Mouse (Mus musculus) neural tube, embryonic 13.5 days (tissue): ENCODE results near the gene Calhm6. TPM values are rescaled to one million over a fixed set of nuclear protein-coding genes. Genes with fewer than 3 reads are reported as not detected.

Source experiments
- ATAC-seq: fragments of 200-750 bp; cut with Nextera tagmentation; 2 replicates; pipeline ENCODE4 v1.8.0; 2017; ENCODE audit warnings: low read depth, mild to moderate bottlenecking, moderate TSS enrichment, moderate library complexity
- H3K27ac ChIP-seq: fragments of 300-500 bp; sonication (generic); replicated peaks from 2 replicates; pipeline ENCODE4 v1.5.1; 2015; ENCODE audit warnings: moderate library complexity, mild to moderate bottlenecking, inconsistent platforms
- H3K27me3 ChIP-seq: fragments of 300-500 bp; sonication (generic); 2 replicates; pipeline ENCODE4 v1.6.1; 2015; ENCODE audit warnings: mild to moderate bottlenecking, inconsistent platforms
- H3K36me3 ChIP-seq: fragments of 300-500 bp; sonication (generic); 2 replicates; pipeline ENCODE4 v1.6.1; 2015; ENCODE audit warnings: mild to moderate bottlenecking, inconsistent platforms
- H3K4me1 ChIP-seq: fragments of 300-500 bp; sonication (generic); replicated peaks from 2 replicates; pipeline ENCODE4 v1.6.1; 2015; ENCODE audit warnings: inconsistent platforms
- H3K4me2 ChIP-seq: fragments of 300-500 bp; sonication (generic); 2 replicates; pipeline ENCODE4 v1.6.1; 2015; ENCODE audit warnings: inconsistent platforms, mild to moderate bottlenecking, moderate library complexity
- H3K4me3 ChIP-seq: fragments of 300-500 bp; sonication (generic); 2 replicates; pipeline ENCODE4 v1.5.1; 2015; ENCODE audit warnings: mild to moderate bottlenecking, inconsistent platforms
- H3K9ac ChIP-seq: fragments of 300-500 bp; sonication (generic); 2 replicates; pipeline ENCODE4 v1.6.1; 2015; ENCODE audit warnings: moderate library complexity, mild to moderate bottlenecking, inconsistent platforms
- H3K9me3 ChIP-seq: fragments of 300-500 bp; sonication (generic); 2 replicates; pipeline ENCODE4 v1.6.1; 2016; ENCODE audit warnings: inconsistent platforms
- WGBS: fragments of 180-500 bp; shearing (Covaris S2); methylation state at CpG from one replicate; pipeline ENCODE4 v1.1.7; 2015; 5-methylcytosine and 5-hydroxymethylcytosine counted together
- polyA plus RNA-seq: library from polyadenylated mRNA; unstranded; fragments of >200 nt; fragmentation: Nextera tagmentation; extraction: Ambion mirVana; gene quantifications from 2 replicates; pipeline ENCODE4 v1.2.1, GENCODE M21; 2015

Gene Calhm6
- polyA plus RNA-seq, 1 experiment from 2014 or later: 0.24 TPM

GRCm38 (mm10) chr10:34095147-34095546 is 32.6 kb downstream of the Calhm6 start:
- ATAC-seq: no peak
- Histone ChIP-seq H3K27me3 (no peaks in the 10 kb centered on the region), H3K9ac (no peak overlapping the region)

GRCm38 (mm10) chr10:34091888-34092287 is 35.9 kb downstream of the Calhm6 start:
- Histone ChIP-seq H3K9me3 (no peaks in the 10 kb centered on the region), H3K4me3 (no peak overlapping the region), H3K4me1 (0 out of 2 replicates have a peak, but pooled peaks cover 6% of the 10 kb centered on the region), H3K27me3 (no peaks in the 10 kb centered on the region), H3K36me3 (no peaks in the 10 kb centered on the region), H3K9ac (no peak overlapping the region), H3K27ac (no peak overlapping the region), H3K4me2 (no peak overlapping the region)
- ATAC-seq: no peak
- WGBS: 80% methylated on average over 5 of the region's 5 CpGs

More at GRCm38 (mm10) chr10:34095147-34095546, 32.6 kb downstream of the Calhm6 start:
- H3K4me3 ChIP-seq: no peak overlapping the region
- 59% methylated on average over 2 of the region's 2 CpGs for WGBS
- 0 out of 2 replicates have a peak, but pooled peaks cover 6% of the 10 kb centered on the region for H3K4me1 ChIP-seq
- H3K27ac ChIP-seq: no peak overlapping the region
- no peaks in the 10 kb centered on the region for H3K36me3 ChIP-seq
- H3K4me2 ChIP-seq: no peak overlapping the region
- H3K9me3 ChIP-seq: no peaks in the 10 kb centered on the region

- Histone ChIP-seq H3K4me1 (no peaks in the 10 kb centered on the region), H3K27me3 (no peaks in the 10 kb centered on the region), H3K27ac (no peak overlapping the region), H3K9me3 (no peaks in the 10 kb centered on the region), H3K4me2 (no peak overlapping the region), H3K36me3 (no peaks in the 10 kb centered on the region), H3K9ac (no peak overlapping the region), H3K4me3 (no peak overlapping the region)
- 89% methylated on average over 1 of the region's 1 CpGs for WGBS
- no peak for ATAC-seq
Observed at GRCm38 (mm10) chr10:34090481-34090880, 37.3 kb downstream of the Calhm6 start.

- Histone ChIP-seq H3K36me3 (no peaks in the 10 kb centered on the region), H3K4me1 (no peaks in the 10 kb centered on the region), H3K9ac (no peak overlapping the region), H3K9me3 (no peaks in the 10 kb centered on the region), H3K4me2 (no peak overlapping the region), H3K27me3 (no peaks in the 10 kb centered on the region), H3K4me3 (no peak overlapping the region), H3K27ac (no peak overlapping the region)
- ATAC-seq: no peak
- 62% methylated on average over 3 of the region's 3 CpGs for WGBS
Observed at GRCm38 (mm10) chr10:34089517-34089916, 38.3 kb downstream of the Calhm6 start.

GRCm38 (mm10) chr10:34088515-34088914 is 39.3 kb downstream of the Calhm6 start:
- Histone ChIP-seq H3K9me3 (no peaks in the 10 kb centered on the region), H3K36me3 (no peaks in the 10 kb centered on the region), H3K27me3 (no peaks in the 10 kb centered on the region), H3K4me2 (no peak overlapping the region), H3K4me1 (no peaks in the 10 kb centered on the region), H3K9ac (no peak overlapping the region), H3K27ac (no peak overlapping the region), H3K4me3 (no peak overlapping the region)
- 85% methylated on average over 2 of the region's 2 CpGs for WGBS
- ATAC-seq: no peak

- 90% methylated on average over 1 of the region's 1 CpGs for WGBS
- no peak for ATAC-seq
Observed at GRCm38 (mm10) chr10:34086514-34086913, 41.3 kb downstream of the Calhm6 start.

More at GRCm38 (mm10) chr10:34086514-34086913, 41.3 kb downstream of the Calhm6 start:
- Histone ChIP-seq H3K27ac (no peak overlapping the region), H3K36me3 (no peaks in the 10 kb centered on the region), H3K9ac (no peak overlapping the region), H3K27me3 (no peaks in the 10 kb centered on the region), H3K4me1 (no peaks in the 10 kb centered on the region), H3K4me2 (no peak overlapping the region), H3K4me3 (no peak overlapping the region), H3K9me3 (no peaks in the 10 kb centered on the region)

Other genes with a start within 250 kb of the Calhm6 start
- gene Rsph4a, start 222.9 kb downstream of the Calhm6 start, polyA plus RNA-seq: 0.21 and 0.25 TPM in 2 replicates
- 24.5 and 25.9 TPM in 2 replicates for gene Zup1, start 176.7 kb downstream of the Calhm6 start, polyA plus RNA-seq
- gene Rwdd1, start 108.4 kb downstream of the Calhm6 start, polyA plus RNA-seq: 128 and 141 TPM in 2 replicates
- gene Trappc3l, start 90.4 kb downstream of the Calhm6 start, polyA plus RNA-seq: not detected in 2 replicates
- gene Calhm4, start 83.7 kb downstream of the Calhm6 start, polyA plus RNA-seq: not detected in 2 replicates
- 0.79 and 0.81 TPM in 2 replicates for gene Calhm5, start 31.5 kb downstream of the Calhm6 start, polyA plus RNA-seq
- gene Dse, start 79.7 kb upstream of the Calhm6 start, polyA plus RNA-seq: 9.5 and 10.0 TPM in 2 replicates
- gene Tspyl1, start 154.2 kb upstream of the Calhm6 start, polyA plus RNA-seq: 169 and 176 TPM in 2 replicates
- gene Tspyl4, start 169.5 kb upstream of the Calhm6 start, polyA plus RNA-seq: 258 and 266 TPM in 2 replicates